Mouse (Mus musculus) hindlimb bud, embryonic 11.5 days (tissue): ENCODE results near the gene Casp6.
A peak's percentile ranks its signal among the peaks of the same experiment; 100 is the strongest.

Source experiments
- DNase-seq: peaks from one replicate; pipeline ENCODE4 v3.0.0-alpha.2; 2012; ENCODE audit warnings: low read depth, low spot score; ENCODE audit errors: extremely low spot score

Casp6 gene

GRCm38 (mm10) chr3:129901271-129901809 is at the start of gene Casp6:
TSS of gene Casp6 (plus strand) at chr3:129901425.
- DNase-seq = peak; percentile 47

GRCm38 (mm10) chr3:129862592-129862991 is 38.6 kb upstream of the Casp6 start:
- no peak for DNase-seq

- no peak for DNase-seq
These were observed 37.5 kb upstream of the Casp6 start for GRCm38 (mm10) chr3:129863698-129864097.

- DNase-seq = no peak
These were observed 23.9 kb upstream of the Casp6 start for GRCm38 (mm10) chr3:129877327-129877726.

GRCm38 (mm10) chr3:129878405-129879021 is 22.7 kb upstream of the Casp6 start, which contains the start of gene Pla2g12a:
TSS of gene Pla2g12a (plus strand) at chr3:129878606.
- peak; percentile 66 for DNase-seq

- no peak for DNase-seq
These were observed 22.0 kb upstream of the Casp6 start for GRCm38 (mm10) chr3:129879131-129879757.

- no peak for DNase-seq
These were observed 21.3 kb upstream of the Casp6 start for GRCm38 (mm10) chr3:129879913-129880312.

GRCm38 (mm10) chr3:129880925-129881593 is 20.2 kb upstream of the Casp6 start:
- no peak for DNase-seq

- no peak for DNase-seq
These were observed 15.6 kb upstream of the Casp6 start for GRCm38 (mm10) chr3:129885577-129885976.

GRCm38 (mm10) chr3:129886430-129886829 is 14.8 kb upstream of the Casp6 start:
- no peak for DNase-seq

GRCm38 (mm10) chr3:129887779-129888517 is 13.3 kb upstream of the Casp6 start:
- no peak for DNase-seq

GRCm38 (mm10) chr3:129892003-129892402 is 9.2 kb upstream of the Casp6 start:
- DNase-seq = no peak

GRCm38 (mm10) chr3:129893143-129893542 is 8.1 kb upstream of the Casp6 start:
- no peak for DNase-seq

- DNase-seq = no peak
These were observed 4.6 kb upstream of the Casp6 start for GRCm38 (mm10) chr3:129896591-129896990.

- DNase-seq = no peak
These were observed 2.3 kb upstream of the Casp6 start for GRCm38 (mm10) chr3:129898886-129899285.

- no peak for DNase-seq
These were observed 2.1 kb downstream of the Casp6 start for GRCm38 (mm10) chr3:129903369-129903768.

- no peak for DNase-seq
These were observed 2.6 kb downstream of the Casp6 start for GRCm38 (mm10) chr3:129903866-129904265.

GRCm38 (mm10) chr3:129904381-129905132 is 3.3 kb downstream of the Casp6 start:
- no peak for DNase-seq

GRCm38 (mm10) chr3:129912025-129912424 is 10.8 kb downstream of the Casp6 start:
- no peak for DNase-seq

GRCm38 (mm10) chr3:129913241-129913640 is 12.0 kb downstream of the Casp6 start:
- no peak for DNase-seq
